Mouse (Mus musculus) heart, adult 18-20 months (tissue): ENCODE measurements around the gene Arx. TPM values are rescaled to one million over a fixed set of nuclear protein-coding genes. Genes with fewer than 3 reads are reported as not detected.
A peak's percentile ranks its signal among the peaks of the same experiment; 100 is the strongest.

Experiments used
- DNase-seq, 2 experiments: peaks; one replicate each; pipeline ENCODE4 v3.0.0; 2021 to 2022; ENCODE audit warnings: mixed read lengths in 1 of 2
- long read RNA-seq, 2 experiments: library from polyadenylated mRNA; stranded (forward); transcript quantifications; one replicate each; pipeline ENCODE4 v2.0.0; 2021
- total RNA-seq, 2 experiments: library from RNA; stranded (reverse); gene quantifications; 2 replicates each; pipeline ENCODE4 v1.2.3; 2021

The Arx gene
- total RNA-seq, result not detected
- long read RNA-seq, experiment 1, result 0 reads
- long read RNA-seq, experiment 2, result 0 reads

DNA sequence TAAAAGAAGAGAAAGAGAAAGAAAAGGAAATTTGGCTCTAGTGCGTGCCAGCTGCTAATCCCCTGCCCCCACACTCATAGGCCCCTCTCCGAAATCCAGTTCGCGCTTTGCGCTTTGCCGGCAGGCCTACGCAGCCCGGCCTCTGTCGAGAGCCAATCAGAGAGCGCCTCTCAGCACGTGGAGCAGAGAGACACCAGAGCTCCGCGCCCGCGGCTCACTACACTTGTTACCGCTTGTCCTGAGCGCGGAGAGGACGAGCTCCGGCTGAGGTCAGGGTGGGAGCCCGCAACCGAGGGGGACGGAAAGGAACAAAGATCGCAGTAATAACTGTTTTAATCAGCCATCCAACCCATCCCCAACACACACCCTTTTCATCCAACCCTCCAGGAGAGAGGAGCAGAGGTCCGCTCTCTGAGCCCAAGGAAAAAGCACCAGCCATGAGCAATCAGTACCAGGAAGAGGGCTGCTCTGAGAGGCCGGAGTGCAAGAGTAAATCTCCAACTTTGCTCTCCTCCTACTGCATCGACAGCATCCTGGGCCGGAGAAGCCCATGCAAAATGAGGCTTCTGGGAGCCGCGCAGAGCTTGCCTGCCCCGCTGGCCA, at the start of gene Arx:
Gene Arx (plus strand): TSS at position 155 of the 603 bp plus-strand sequence.
- DNase-seq, result peak in 1 of 2 experiments; percentile 20

GRCm38 (mm10) chrX:93251329-93251728, 34.9 kb upstream of the Arx start:
- no peak for DNase-seq

DNA sequence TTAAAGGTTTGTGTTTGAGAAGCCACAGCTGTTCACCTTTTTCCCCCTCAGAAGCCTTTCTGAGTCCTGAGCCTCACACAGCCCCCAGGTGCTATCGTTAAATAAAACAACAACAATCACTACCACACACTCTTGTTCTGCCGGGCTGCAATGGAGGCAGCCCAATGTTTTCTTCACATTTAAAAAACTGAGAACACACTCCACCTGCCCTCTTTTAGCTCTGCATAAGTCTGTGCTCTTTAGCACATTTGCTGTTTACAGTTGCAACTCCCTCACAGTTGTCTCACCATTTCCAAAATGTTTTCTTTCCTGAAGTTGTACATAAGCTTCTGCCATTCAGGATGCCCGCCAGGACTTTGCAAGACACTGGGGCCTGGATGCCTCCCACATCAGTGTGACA, 10.6 kb upstream of the Arx start:
- no peak for DNase-seq

- DNase-seq, result no peak
These were observed 6.3 kb upstream of the Arx start for GRCm38 (mm10) chrX:93279940-93280339.

GRCm38 (mm10) chrX:93281028-93281723, 5.1 kb upstream of the Arx start:
- no peak for DNase-seq

- DNase-seq, result no peak
These were observed 4.5 kb upstream of the Arx start for GRCm38 (mm10) chrX:93281756-93282155.

DNA sequence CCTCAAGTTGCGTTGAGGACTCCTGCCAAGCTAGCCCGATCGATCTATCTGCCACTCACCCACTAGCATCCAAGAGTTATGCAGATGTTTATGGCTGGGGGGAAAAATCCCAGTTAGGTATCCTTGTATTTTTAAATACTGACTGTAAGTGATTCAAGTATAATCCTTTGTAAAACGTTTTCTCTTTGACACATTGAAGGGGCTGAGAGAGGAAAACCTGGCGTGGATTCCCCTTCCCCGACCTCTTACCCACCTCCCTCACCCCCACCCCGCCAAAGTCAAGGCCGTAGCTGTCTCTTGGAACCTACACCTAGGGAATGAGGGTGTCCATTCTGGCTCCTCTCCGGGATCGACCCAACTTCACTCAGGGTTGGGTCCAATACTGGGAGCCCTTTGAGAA, 1.2 kb upstream of the Arx start:
- no peak for DNase-seq

GRCm38 (mm10) chrX:93288339-93288738, 2.1 kb downstream of the Arx start:
- no peak for DNase-seq

GRCm38 (mm10) chrX:93289076-93289475, 2.8 kb downstream of the Arx start:
- DNase-seq, result no peak

- DNase-seq, result no peak
These were observed 3.7 kb downstream of the Arx start for GRCm38 (mm10) chrX:93289851-93290380.

- no peak for DNase-seq
These were observed 5.8 kb downstream of the Arx start for GRCm38 (mm10) chrX:93292031-93292430.

- DNase-seq, result no peak
These were observed 8.7 kb downstream of the Arx start for GRCm38 (mm10) chrX:93294736-93295490.

GRCm38 (mm10) chrX:93295819-93296218, 9.6 kb downstream of the Arx start:
- DNase-seq, result no peak

- no peak for DNase-seq
These were observed 10.8 kb downstream of the Arx start for GRCm38 (mm10) chrX:93297001-93297441.

DNA sequence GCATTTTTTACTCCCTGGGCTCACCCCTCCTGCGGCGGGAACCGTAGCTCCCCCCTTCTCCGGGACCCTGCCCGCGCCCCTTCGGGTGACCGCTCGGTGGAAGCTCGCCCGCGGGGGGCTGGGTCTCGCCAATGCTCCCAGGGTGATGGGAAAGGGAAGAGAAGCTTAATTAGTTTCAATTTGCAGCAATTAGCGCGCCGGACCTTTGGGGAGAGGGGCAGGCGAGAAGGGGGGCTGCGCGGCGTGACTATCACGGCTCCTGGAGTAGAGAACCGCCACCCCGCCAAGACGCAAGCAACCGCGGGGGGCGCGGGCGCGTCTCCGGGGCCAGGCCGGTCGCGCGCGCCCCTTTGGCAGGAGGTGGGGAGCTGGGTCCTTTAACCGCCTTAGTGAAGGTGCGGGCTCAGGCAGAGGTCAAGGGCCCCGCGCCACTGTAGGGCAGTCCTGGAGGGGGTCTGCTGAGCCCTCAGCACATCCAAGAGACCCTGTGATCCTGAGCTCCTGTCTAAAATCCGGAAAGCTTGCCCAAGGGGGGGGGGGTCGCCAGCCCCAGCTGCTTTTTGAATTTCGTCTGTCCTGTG, 12.9 kb downstream of the Arx start:
- no peak for DNase-seq

DNA sequence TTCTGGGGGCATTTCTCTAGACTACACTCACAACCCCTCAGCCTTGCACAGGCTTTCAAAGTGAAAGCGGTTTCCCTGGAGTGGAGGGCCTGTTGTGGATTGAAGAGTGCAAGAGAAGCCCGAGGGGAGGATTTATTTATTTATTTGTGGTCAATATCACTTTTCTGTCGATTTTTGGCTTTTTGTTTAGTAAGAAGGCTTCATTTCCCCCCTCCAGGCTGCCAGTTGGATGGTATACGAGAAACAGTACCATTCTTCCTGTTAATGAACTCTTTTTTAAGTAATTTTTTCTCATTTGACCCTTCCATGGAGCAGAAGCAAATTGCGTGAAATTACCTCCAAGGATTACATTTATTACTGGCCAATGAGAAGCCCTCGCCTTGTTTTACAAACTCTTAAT, 13.5 kb downstream of the Arx start:
- no peak for DNase-seq

DNA sequence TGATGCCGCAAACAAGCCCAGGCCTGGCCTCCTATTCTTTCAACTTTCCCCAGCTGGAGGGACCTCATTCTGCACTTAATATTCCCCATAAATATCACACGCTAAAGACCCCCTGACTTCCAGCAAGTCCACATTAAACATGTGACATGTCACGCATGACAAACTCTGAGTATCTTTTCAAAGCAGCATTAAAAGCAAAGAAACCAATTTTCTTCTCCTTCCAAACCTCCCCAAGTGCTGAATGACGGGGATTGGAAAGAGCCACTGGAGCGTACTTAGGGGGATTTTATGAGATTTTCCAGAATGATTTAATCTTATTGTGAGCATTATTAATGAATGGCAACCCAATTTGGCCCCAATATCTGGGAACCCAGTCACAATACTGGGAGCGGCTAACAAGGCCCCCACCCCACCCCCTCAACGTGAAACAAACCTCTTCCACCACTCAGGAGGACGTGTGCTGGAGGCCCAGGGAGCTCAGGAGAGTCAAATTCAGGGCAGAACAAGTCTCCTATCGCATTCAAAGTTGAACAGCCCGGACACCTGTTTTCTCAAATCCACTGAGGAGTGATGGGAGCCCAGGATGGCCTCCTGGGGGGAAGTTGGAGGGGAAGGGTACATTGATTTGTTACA, 14.1 kb downstream of the Arx start:
- no peak for DNase-seq

DNA sequence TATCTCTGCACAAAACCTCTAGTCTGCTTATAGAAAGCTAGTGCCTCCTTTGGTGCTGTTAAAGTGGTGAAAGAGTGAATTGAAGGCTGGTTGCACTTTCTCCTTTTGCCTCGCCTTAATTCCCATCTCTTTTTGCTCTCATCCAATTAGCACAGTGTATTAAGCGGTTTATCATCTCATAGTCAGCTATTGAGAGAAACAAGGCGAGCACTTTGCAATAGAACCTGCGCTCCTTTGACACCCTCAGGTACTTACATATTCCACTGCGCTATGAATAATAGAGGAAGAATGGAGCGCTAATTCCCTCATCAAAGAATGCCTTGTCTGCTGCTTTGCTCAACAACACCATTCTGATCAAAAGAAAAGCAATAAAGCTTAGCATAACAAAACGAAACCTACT, 15.6 kb downstream of the Arx start:
- DNase-seq, result no peak

DNA sequence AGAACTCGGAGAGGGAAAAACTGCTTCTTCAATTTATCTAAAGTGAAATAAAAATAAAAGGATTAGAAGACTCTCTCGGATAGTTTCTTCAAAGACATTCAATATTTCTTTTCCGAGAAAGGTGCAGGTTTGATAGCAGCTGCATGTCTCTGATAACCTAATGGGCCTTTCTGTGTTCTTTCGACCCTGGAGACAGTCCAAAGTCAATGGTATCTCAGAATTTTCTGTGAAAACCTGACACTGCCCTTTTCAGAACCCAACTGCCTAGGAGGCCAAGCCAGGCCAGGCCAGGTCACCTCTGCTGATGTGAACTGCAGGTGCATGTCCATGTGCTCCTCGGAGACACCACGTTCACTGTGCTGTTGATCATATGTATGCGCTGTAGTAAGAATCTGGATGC, 19.5 kb downstream of the Arx start:
- DNase-seq, result no peak

- no peak for DNase-seq
These were observed 31.3 kb downstream of the Arx start for GRCm38 (mm10) chrX:93317577-93317976.

- DNase-seq, result no peak
These were observed 33.7 kb downstream of the Arx start for GRCm38 (mm10) chrX:93319979-93320378.

- DNase-seq, result no peak
These were observed 35.1 kb downstream of the Arx start for GRCm38 (mm10) chrX:93321336-93321735.
